Mouse (Mus musculus) adrenal gland, adult 8-10 months (tissue): ENCODE results near the gene Zfp943. TPM values are rescaled to one million over a fixed set of nuclear protein-coding genes. Genes with fewer than 3 reads are reported as not detected.
"Not testable (repeated sequence)": the region's sequence is repeated elsewhere in the genome, so short reads cannot be mapped to it uniquely, and the experiment has no call there.

Source experiments
- DNase-seq: peaks from one replicate; pipeline ENCODE4 v3.0.0; 2022
- total RNA-seq, 4 experiments: library from RNA; stranded (reverse); gene quantifications; 2 replicates each; pipeline ENCODE4 v1.2.4; 2022

The Zfp943 gene
- 10 to 100 TPM in 3 of 4 experiments, 1 to 10 TPM in 1; 9.9 to 17.2 (median 14.7) TPM for total RNA-seq

DNA sequence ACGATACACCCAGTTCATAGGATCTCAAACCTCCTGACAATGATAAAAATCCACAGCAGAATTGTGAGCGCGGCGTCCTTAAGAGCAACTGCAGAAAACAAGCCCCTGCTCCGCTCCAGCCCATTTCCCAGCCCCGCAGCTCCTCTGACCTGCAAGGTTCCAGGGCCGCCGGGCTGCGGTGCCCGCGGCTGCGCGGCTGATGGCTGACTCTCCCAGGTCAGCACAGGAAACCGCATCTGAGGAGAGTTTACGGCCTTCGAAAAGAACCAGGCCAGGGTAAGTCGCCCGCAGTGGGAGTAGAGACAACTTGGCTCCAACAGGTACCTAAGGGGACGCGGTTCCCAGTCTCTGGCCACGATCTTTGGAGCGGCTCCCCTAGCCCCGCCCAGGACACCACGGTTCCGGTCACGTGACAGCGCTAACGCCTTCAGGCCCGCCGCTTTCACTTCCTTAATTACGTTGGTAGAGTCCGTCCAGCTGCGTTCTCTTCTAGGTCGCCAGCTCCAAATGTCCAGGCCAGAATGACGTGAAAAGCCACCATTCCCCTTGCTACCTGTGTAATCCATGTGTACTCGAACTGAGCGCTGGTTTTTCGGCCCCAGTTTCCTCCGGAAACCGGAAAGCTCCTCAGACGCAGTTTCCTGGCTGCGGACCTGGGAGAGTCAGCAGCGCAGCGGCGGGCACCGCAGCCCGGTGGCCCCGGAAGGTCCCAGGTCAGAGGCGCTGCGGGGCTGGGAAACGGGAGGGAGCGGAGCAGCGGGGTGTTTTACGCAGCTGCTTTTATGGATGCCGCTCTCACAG, at the start of gene Zfp943, which contains the start of gene Zfp942:
Gene Zfp943, plus strand, starts transcription at position 446 of the 801 bp plus-strand sequence.
Gene Zfp942, minus strand, starts transcription at position 358 of the 801 bp plus-strand sequence.
- DNase-seq = peak; percentile 64

DNA sequence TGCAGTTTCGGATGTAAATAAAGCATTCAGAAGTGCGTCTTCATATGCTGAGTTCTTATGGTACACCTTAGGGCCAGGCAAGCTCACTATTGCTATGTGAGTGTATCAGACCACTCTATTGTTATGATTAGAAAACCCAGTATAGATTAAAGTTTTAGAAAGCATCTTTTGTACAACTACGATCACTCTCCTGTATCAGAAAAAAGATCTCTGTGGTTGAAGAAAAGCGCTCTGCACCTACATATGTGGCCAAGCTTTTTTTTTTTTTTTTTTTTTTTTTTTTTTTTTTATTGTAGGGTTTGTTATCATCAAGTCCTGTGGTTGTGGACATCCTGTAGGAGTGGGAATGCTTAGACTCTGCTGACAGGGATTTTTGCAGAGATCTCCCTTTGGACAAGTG, 950 bp downstream of the Zfp943 start:
- DNase-seq = no peak

DNA sequence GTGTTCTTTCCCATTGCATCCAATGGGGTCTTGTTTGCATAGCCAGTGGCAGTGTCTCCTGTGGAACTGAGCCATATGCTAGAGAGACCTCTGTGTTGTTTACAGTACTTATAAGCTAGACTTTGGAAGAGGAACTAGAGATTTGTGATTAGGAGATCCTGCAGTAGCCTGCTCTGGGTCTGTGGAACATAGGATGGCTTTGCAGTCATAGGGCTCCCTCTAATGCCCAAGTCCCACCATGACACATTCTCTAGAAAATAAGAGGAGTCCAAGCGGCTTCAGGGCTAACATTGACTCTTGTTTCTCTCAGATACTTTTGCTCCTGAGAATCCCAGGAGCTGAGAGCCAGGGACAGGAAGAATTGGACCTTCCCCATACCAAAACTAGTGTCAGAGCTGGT, 73.2 kb downstream of the Zfp943 start:
- DNase-seq = not testable (repeated sequence)

DNA sequence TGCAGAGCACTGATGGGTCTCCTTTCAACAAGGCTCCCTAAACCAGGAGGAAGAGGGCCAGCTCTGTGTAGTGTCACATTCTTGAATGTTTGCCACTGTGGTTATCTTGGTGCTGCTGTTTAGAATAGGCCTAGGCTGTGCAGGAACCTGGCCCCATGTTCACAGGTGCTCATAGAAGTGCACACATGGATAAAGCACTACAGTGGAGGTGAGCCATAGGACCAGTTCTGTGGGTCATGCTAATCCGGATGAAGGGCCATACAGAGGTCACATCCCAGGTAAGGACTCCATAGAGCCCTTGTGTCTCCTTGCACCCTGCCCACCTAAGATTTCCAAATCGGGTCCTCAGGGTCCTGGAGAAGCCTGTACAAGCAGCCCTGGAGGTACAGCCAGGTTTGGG, 87.1 kb downstream of the Zfp943 start:
- no peak for DNase-seq

DNA sequence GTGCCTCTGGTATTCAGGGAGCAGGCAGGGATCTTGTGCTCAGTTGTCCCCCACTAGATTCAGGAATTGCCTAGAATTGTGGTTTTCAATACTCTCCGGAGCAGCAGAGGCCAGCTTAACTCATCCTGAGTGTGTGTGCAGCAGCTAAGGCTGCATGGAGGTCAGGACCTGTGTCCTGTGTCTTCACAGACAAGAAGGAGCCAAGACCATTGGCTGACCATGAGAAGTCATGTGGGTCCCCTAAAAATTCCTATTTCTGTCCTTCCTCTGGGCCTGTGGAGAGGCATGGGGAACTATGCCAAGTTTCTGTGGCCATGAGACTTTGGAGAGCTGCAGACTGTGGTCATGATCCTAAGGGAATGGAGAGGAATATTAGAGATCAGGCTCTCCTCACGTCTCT, 90.9 kb downstream of the Zfp943 start:
- DNase-seq = no peak

DNA sequence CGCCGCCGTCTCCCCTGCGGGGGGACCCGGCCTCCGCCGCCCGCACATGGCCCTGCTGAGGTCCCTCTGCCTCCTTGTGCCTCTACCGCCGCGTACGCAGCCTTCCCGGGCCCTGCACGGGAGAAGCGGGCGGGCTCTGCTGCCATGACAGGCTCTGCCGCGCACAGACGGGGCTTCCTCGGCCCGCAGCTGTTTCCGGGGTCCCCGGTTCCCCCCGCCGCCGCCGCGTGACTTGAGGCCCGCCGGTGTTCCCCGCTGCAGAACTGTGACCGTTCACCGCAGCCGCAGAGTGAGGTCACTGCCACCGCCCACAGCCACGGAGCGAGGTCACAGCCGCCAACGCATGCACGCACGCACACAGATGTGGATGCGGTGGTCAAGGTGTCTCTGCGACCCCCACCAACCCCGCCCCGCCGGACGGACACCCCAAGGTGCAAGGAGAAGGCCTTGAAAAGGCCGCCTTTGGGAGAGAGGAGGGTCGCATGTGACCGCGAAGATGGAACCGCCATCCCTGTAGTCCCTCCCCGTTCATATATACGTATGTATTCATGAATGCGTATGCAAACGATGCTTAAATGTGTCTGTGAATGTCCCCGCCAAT, 118.8 kb downstream of the Zfp943 start:
- DNase-seq = peak; percentile 34

DNA sequence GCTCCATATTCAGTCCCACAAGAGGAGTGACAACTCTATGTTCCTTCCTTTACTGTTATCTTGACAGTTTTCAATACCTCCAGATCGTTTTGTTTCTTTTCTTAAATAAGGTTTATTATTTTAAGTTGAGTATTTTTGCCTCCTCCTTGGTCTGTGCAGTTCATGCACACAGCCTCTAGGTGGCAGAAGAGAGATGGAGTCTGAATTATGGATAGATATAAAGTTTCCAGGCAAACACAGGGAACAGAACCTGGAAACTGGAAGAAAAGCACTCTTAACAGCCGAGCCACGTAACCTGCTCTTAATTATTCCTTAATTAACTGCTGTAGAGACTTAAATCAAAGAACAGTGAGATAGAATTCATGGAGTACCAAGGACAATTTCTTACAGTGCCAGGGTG, 120.9 kb downstream of the Zfp943 start:
- peak; percentile 5 for DNase-seq

DNA sequence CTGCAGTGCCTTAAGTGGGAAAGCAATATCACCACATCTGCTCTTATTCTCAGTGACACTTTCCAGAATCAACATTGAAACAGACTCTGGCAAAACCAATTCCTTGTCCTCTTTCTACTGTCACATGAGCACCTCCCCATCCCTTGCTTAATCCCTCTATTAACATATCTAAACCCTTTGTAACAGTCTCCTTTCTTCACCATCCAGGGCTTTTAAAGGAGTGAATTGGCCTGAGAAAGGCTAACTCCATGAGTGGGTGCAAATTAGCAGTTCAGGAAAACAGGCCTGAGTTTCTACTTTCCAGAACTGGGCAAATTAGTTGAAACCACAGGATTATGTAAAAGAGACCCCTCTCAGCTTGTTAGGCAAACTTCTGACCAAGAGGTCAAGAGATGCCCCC, 156.4 kb downstream of the Zfp943 start:
- no peak for DNase-seq

Other genes starting within 250 kb of the Zfp943 start
- 10 to 100 TPM in 3 of 4 experiments, 1 to 10 TPM in 1; 9.9 to 13.9 (median 12.5) TPM for gene Zfp229, start 231.8 kb upstream of the Zfp943 start, total RNA-seq
- gene Zfp820, start 116.8 kb upstream of the Zfp943 start, total RNA-seq = 1 to 10 TPM; 1.8 to 2.6 (median 2.3) TPM
- gene Zfp995, start 52.6 kb upstream of the Zfp943 start, total RNA-seq = 1 to 10 TPM; 1.7 to 4.4 (median 2.3) TPM
- gene Zfp942, start 88 bp upstream of the Zfp943 start, total RNA-seq = 10 to 100 TPM in 3 of 4 experiments, 1 to 10 TPM in 1; 9.5 to 13.0 (median 11.2) TPM
- gene Zfp947, start 203.6 kb downstream of the Zfp943 start, total RNA-seq = 1 to 10 TPM; 1.3 to 3.1 (median 2.2) TPM